In genomic region chr2:163054335-163054840, GRCm38 (mm10) we compare ENCODE assay signal across 8 mouse cellular contexts. TPM values are rescaled to one million over a fixed set of nuclear protein-coding genes. Genes with fewer than 3 reads are reported as not detected.
DNase-seq lines count a peak whose midpoint lies in the region; ATAC-seq lines count a peak whose summit lies in the region.

Gene Mybl2, plus strand, starts transcription at chr2:163054687.

- 0 out of 2 replicates have a peak, but pooled peaks cover 5% of the 10 kb centered on the region for H3K27me3 ChIP-seq in hindbrain, embryonic 15.5 days

- peaks cover 13% of the 10 kb centered on the region for H3K4me1 ChIP-seq in hindbrain, embryonic 15.5 days (replicated peaks)

- H3K4me2 ChIP-seq in hindbrain, embryonic 15.5 days, result peak within 1 kb of the TSS; percentile 98

- peak; percentile 100 for ATAC-seq in hindbrain, embryonic 15.5 days (ENCODE audit: low FRiP score, low read depth)

- H3K4me3 ChIP-seq in hindbrain, embryonic 15.5 days, result peak within 1 kb of the TSS; percentile 55

- peak within 1 kb of the TSS; percentile 10 for H3K9ac ChIP-seq in hindbrain, embryonic 15.5 days

- under 1% methylated on average over 48 of the region's 48 CpGs for WGBS in hindbrain, embryonic 15.5 days

- H3K36me3 ChIP-seq in hindbrain, embryonic 15.5 days, result no peaks in the 10 kb centered on the region

- no peak within 1 kb of the TSS for H3K27ac ChIP-seq in hindbrain, embryonic 15.5 days (replicated peaks)

- DNase-seq in T-cell, adult 2 months (ENCODE audit: low spot score), result peak; percentile 92
- peak; percentile 48 to 70 for DNase-seq in cerebellum, postnatal 36 days
- DNase-seq in frontal cortex, postnatal 36 days (ENCODE audit: low spot score in 2 of 2), result peak; percentile 80 to 81
- DNase-seq in left cerebral cortex, adult 11 months (ENCODE audit: low spot score), result peak; percentile 69
- peak; percentile 95 to 96 for DNase-seq in lung, postnatal 4 days
- peak; percentile 83 for DNase-seq in retina, postnatal 7 days (ENCODE audit: low read depth, low spot score)
- DNase-seq in urinary bladder, adult 2 months (ENCODE audit: low spot score), result peak; percentile 68

- H3K9me3 ChIP-seq in hindbrain, embryonic 15.5 days, result no peaks in the 10 kb centered on the region

RNA-seq across cellular contexts. Expression of gene Mybl2, which starts in this region (rescaled TPM):
- 5.3 and 6.7 TPM in 2 replicates for polyA plus RNA-seq in hindbrain, embryonic 15.5 days (2015; fragmentation: Nextera tagmentation; extraction: Ambion mirVana)
- polyA plus RNA-seq in urinary bladder, adult 2 months (2012; rRNA removed), result 2.5 and 3.2 TPM in 2 replicates
